Mouse (Mus musculus): ENCODE data around the gene Tut1.

GRCm38 (mm10) chr19:8936736-8937135, 16.9 kb upstream of the Tut1 start:
- no peak for TF ChIP-seq CTCF (IDR thresholded peaks at IDR 0.05; ENCODE audit: control insufficient read depth, insufficient read depth, low read length)
- TF ChIP-seq POLR2A (IDR thresholded peaks at IDR 0.05; ENCODE audit: borderline replicate concordance, control insufficient read depth, low read depth, low read length): no peak
